Mouse (Mus musculus): ENCODE results near the gene Dnaja3.

- TF ChIP-seq CTCF (IDR thresholded peaks at IDR 0.05; ENCODE audit: low read depth) (no peak), EP300 (IDR thresholded peaks at IDR 0.05; ENCODE audit: low read depth) (no peak)
Observed at GRCm38 (mm10) chr16:4605514-4606131, 34.2 kb upstream of the Dnaja3 start.
